Mouse (Mus musculus) G1E (cell line): ENCODE data around the gene Olfr26. TPM values are rescaled to one million over a fixed set of nuclear protein-coding genes. Genes with fewer than 3 reads are reported as not detected.

ENCODE experiments used
- ATAC-seq: 2 replicates; pipeline ENCODE4 v1.8.0; 2016; ENCODE audit warnings: mild to moderate bottlenecking; ENCODE audit not compliant: insufficient number of reproducible peaks, poor library complexity, low FRiP score, severe bottlenecking; ENCODE audit errors: extremely low read depth
- DNase-seq: peaks from one replicate; pipeline ENCODE4 v3.0.0; 2012; ENCODE audit warnings: low spot score
- H3K27me3 ChIP-seq: 2 replicates; pipeline ENCODE4 v1.6.1; 2012; ENCODE audit warnings: mild to moderate bottlenecking, low read length, inconsistent platforms; ENCODE audit not compliant: insufficient read depth
- H3K36me3 ChIP-seq: replicated peaks from 2 replicates; pipeline ENCODE3; 2012; ENCODE audit warnings: mild to moderate bottlenecking, inconsistent platforms
- H3K4me1 ChIP-seq: 2 replicates; pipeline ENCODE4 v1.6.1; 2012; ENCODE audit warnings: low read depth, low read length, inconsistent platforms, mixed read lengths; ENCODE audit not compliant: insufficient read depth
- H3K4me3 ChIP-seq: 2 replicates; pipeline ENCODE4 v1.5.1; 2012; ENCODE audit warnings: low read depth, mild to moderate bottlenecking, inconsistent platforms, low read length, moderate library complexity, mixed read lengths
- H3K9me3 ChIP-seq: replicated peaks from 2 replicates; pipeline ENCODE4 v1.6.1; 2012; ENCODE audit warnings: inconsistent platforms
- CTCF ChIP-seq: IDR thresholded peaks from 2 replicates; pipeline ENCODE4 v1.5.1; 2012; ENCODE audit warnings: low read depth, low read length, inconsistent platforms, mixed read lengths
- GATA1 ChIP-seq: IDR thresholded peaks from 2 replicates; pipeline ENCODE4 v1.6.1; 2012; ENCODE audit warnings: borderline replicate concordance, low read length, inconsistent platforms, mixed read lengths
- GATA2 ChIP-seq: IDR thresholded peaks from 2 replicates; pipeline ENCODE4 v1.6.1; 2012; ENCODE audit warnings: low read depth, low read length, inconsistent platforms, borderline replicate concordance
- POLR2AphosphoS5 ChIP-seq: IDR thresholded peaks from 2 replicates; pipeline ENCODE4 v1.6.1; 2012; ENCODE audit warnings: low read depth, low read length, inconsistent platforms; ENCODE audit not compliant: insufficient replicate concordance
- TAL1 ChIP-seq: conservative IDR thresholded peaks from 2 replicates; pipeline ENCODE4 v1.6.1; 2012; ENCODE audit warnings: low read depth, low read length, inconsistent platforms, mixed read lengths
- polyA plus RNA-seq: library from polyadenylated mRNA; stranded (reverse); fragments of >175 nt; gene quantifications from 2 replicates; pipeline ENCODE4 v1.2.3, GENCODE M21; 2012
- total RNA-seq, 2 experiments: library from RNA; stranded (forward) in 1 of 2; stranded (reverse) in 1 of 2; fragments of 200-1000 nt in 1 of 2; fragments of >200 nt in 1 of 2; fragmentation: Nextera tagmentation in 1 of 2; gene quantifications; 2 replicates each; pipeline ENCODE4 v1.2.3; 2014 to 2017

Gene Olfr26
- total and polyA plus RNA-seq, 3 experiments = 0.11 TPM; not detected in 2

- DNase-seq = no peak
- H3K9me3 ChIP-seq = peaks cover 11% of the 10 kb centered on the region
These were observed 22.0 kb downstream of the Olfr26 start, which contains the start of gene Olfr926 for GRCm38 (mm10) chr9:38876826-38877225. Gene Olfr926, plus strand, starts transcription at chr9:38877126.

More at GRCm38 (mm10) chr9:38876826-38877225, 22.0 kb downstream of the Olfr26 start, which contains the start of gene Olfr926:
- no peak for ATAC-seq
- H3K27me3 ChIP-seq = no peaks in the 10 kb centered on the region
- H3K36me3 ChIP-seq = no peaks in the 10 kb centered on the region
- TF ChIP-seq GATA1 (no peak), GATA2 (no peak), POLR2AphosphoS5 (no peak), TAL1 (no peak), CTCF (no peak)
- no peak within 1 kb of the TSS for H3K4me3 ChIP-seq
- no peaks in the 10 kb centered on the region for H3K4me1 ChIP-seq

Other genes with a start within 250 kb of the Olfr26 start
- gene Olfr914, start 250.0 kb upstream of the Olfr26 start, total RNA-seq (2014; fragmentation: Nextera tagmentation) = not detected in 2 replicates
- gene Olfr914, start 250.0 kb upstream of the Olfr26 start, total RNA-seq (2017) = 0.05 and 0.76 TPM in 2 replicates
- gene Olfr914, start 250.0 kb upstream of the Olfr26 start, polyA plus RNA-seq = not detected in 2 replicates
- not detected in 2 replicates for gene Olfr916, start 195.2 kb upstream of the Olfr26 start, total RNA-seq (2014; fragmentation: Nextera tagmentation)
- gene Olfr916, start 195.2 kb upstream of the Olfr26 start, total RNA-seq (2017) = 0.16 TPM in 1 of 2 replicates, not detected in the other
- gene Olfr916, start 195.2 kb upstream of the Olfr26 start, polyA plus RNA-seq = not detected in 2 replicates
- not detected in 2 replicates for gene Olfr917, start 189.2 kb upstream of the Olfr26 start, total RNA-seq (2014; fragmentation: Nextera tagmentation)
- 0.41 TPM in 1 of 2 replicates, not detected in the other for gene Olfr917, start 189.2 kb upstream of the Olfr26 start, total RNA-seq (2017)
- gene Olfr917, start 189.2 kb upstream of the Olfr26 start, polyA plus RNA-seq = not detected in 2 replicates
- gene Olfr918, start 180.5 kb upstream of the Olfr26 start, total RNA-seq (2014; fragmentation: Nextera tagmentation) = not detected in 2 replicates
- 0.11 and 0.17 TPM in 2 replicates for gene Olfr918, start 180.5 kb upstream of the Olfr26 start, total RNA-seq (2017)
- not detected in 2 replicates for gene Olfr918, start 180.5 kb upstream of the Olfr26 start, polyA plus RNA-seq
- gene Olfr919, start 151.4 kb upstream of the Olfr26 start, total RNA-seq (2014; fragmentation: Nextera tagmentation) = not detected in 2 replicates
- gene Olfr919, start 151.4 kb upstream of the Olfr26 start, total RNA-seq (2017) = not detected in 2 replicates
- gene Olfr919, start 151.4 kb upstream of the Olfr26 start, polyA plus RNA-seq = not detected in 2 replicates
- gene Vwa5a, start 136.8 kb upstream of the Olfr26 start, total RNA-seq (2014; fragmentation: Nextera tagmentation) = 26.8 and 31.5 TPM in 2 replicates
- gene Vwa5a, start 136.8 kb upstream of the Olfr26 start, total RNA-seq (2017) = 62.4 and 66.0 TPM in 2 replicates
- 0.41 and 0.47 TPM in 2 replicates for gene Vwa5a, start 136.8 kb upstream of the Olfr26 start, polyA plus RNA-seq
- 0.15 TPM in 1 of 2 replicates, not detected in the other for gene Olfr920, start 102.8 kb upstream of the Olfr26 start, total RNA-seq (2014; fragmentation: Nextera tagmentation)
- 0.11 and 0.12 TPM in 2 replicates for gene Olfr920, start 102.8 kb upstream of the Olfr26 start, total RNA-seq (2017)
- gene Olfr920, start 102.8 kb upstream of the Olfr26 start, polyA plus RNA-seq = not detected in 2 replicates
- gene Olfr921, start 82.0 kb upstream of the Olfr26 start, total RNA-seq (2014; fragmentation: Nextera tagmentation) = not detected in 2 replicates
- 0.06 and 0.27 TPM in 2 replicates for gene Olfr921, start 82.0 kb upstream of the Olfr26 start, total RNA-seq (2017)
- gene Olfr921, start 82.0 kb upstream of the Olfr26 start, polyA plus RNA-seq = not detected in 2 replicates
- not detected in 2 replicates for gene Olfr922, start 40.4 kb upstream of the Olfr26 start, total RNA-seq (2014; fragmentation: Nextera tagmentation)
- gene Olfr922, start 40.4 kb upstream of the Olfr26 start, total RNA-seq (2017) = 0.22 TPM in 1 of 2 replicates, not detected in the other
- gene Olfr922, start 40.4 kb upstream of the Olfr26 start, polyA plus RNA-seq = not detected in 2 replicates
- not detected in 2 replicates for gene Olfr923, start 28.5 kb upstream of the Olfr26 start, total RNA-seq (2014; fragmentation: Nextera tagmentation)
- gene Olfr923, start 28.5 kb upstream of the Olfr26 start, total RNA-seq (2017) = not detected in 2 replicates
- not detected in 2 replicates for gene Olfr923, start 28.5 kb upstream of the Olfr26 start, polyA plus RNA-seq
- gene Olfr924, start 10.6 kb upstream of the Olfr26 start, total RNA-seq (2014; fragmentation: Nextera tagmentation) = not detected in 2 replicates
- 0.06 and 0.11 TPM in 2 replicates for gene Olfr924, start 10.6 kb upstream of the Olfr26 start, total RNA-seq (2017)
- gene Olfr924, start 10.6 kb upstream of the Olfr26 start, polyA plus RNA-seq = not detected in 2 replicates
- not detected in 2 replicates for gene Olfr926, start 22.1 kb downstream of the Olfr26 start, total RNA-seq (2014; fragmentation: Nextera tagmentation)
- 0.33 TPM in 1 of 2 replicates, not detected in the other for gene Olfr926, start 22.1 kb downstream of the Olfr26 start, total RNA-seq (2017)
- gene Olfr926, start 22.1 kb downstream of the Olfr26 start, polyA plus RNA-seq = not detected in 2 replicates
- gene Olfr930, start 74.7 kb downstream of the Olfr26 start, total RNA-seq (2014; fragmentation: Nextera tagmentation) = not detected in 2 replicates
- not detected in 2 replicates for gene Olfr930, start 74.7 kb downstream of the Olfr26 start, total RNA-seq (2017)
- gene Olfr930, start 74.7 kb downstream of the Olfr26 start, polyA plus RNA-seq = not detected in 2 replicates
- gene Olfr933, start 117.3 kb downstream of the Olfr26 start, total RNA-seq (2014; fragmentation: Nextera tagmentation) = not detected in 2 replicates
- gene Olfr933, start 117.3 kb downstream of the Olfr26 start, total RNA-seq (2017) = 0.22 TPM in 1 of 2 replicates, not detected in the other
- not detected in 2 replicates for gene Olfr933, start 117.3 kb downstream of the Olfr26 start, polyA plus RNA-seq
- not detected in 2 replicates for gene Olfr934, start 133.3 kb downstream of the Olfr26 start, total RNA-seq (2014; fragmentation: Nextera tagmentation)
- gene Olfr934, start 133.3 kb downstream of the Olfr26 start, total RNA-seq (2017) = 0.16 TPM in 1 of 2 replicates, not detected in the other
- not detected in 2 replicates for gene Olfr934, start 133.3 kb downstream of the Olfr26 start, polyA plus RNA-seq
- not detected in 2 replicates for gene Olfr935, start 144.6 kb downstream of the Olfr26 start, total RNA-seq (2014; fragmentation: Nextera tagmentation)
- gene Olfr935, start 144.6 kb downstream of the Olfr26 start, total RNA-seq (2017) = 0.11 TPM in 1 of 2 replicates, not detected in the other
- gene Olfr935, start 144.6 kb downstream of the Olfr26 start, polyA plus RNA-seq = not detected in 2 replicates
- not detected in 2 replicates for gene Olfr146, start 168.3 kb downstream of the Olfr26 start, total RNA-seq (2014; fragmentation: Nextera tagmentation)
- 0.16 TPM in 1 of 2 replicates, not detected in the other for gene Olfr146, start 168.3 kb downstream of the Olfr26 start, total RNA-seq (2017)
- gene Olfr146, start 168.3 kb downstream of the Olfr26 start, polyA plus RNA-seq = not detected in 2 replicates
- gene Olfr937, start 209.9 kb downstream of the Olfr26 start, total RNA-seq (2014; fragmentation: Nextera tagmentation) = not detected in 2 replicates
- 1.1 TPM in 1 of 2 replicates, not detected in the other for gene Olfr937, start 209.9 kb downstream of the Olfr26 start, total RNA-seq (2017)
- not detected in 2 replicates for gene Olfr937, start 209.9 kb downstream of the Olfr26 start, polyA plus RNA-seq
- not detected in 2 replicates for gene Olfr938, start 223.8 kb downstream of the Olfr26 start, total RNA-seq (2014; fragmentation: Nextera tagmentation)
- gene Olfr938, start 223.8 kb downstream of the Olfr26 start, total RNA-seq (2017) = not detected in 2 replicates
- gene Olfr938, start 223.8 kb downstream of the Olfr26 start, polyA plus RNA-seq = not detected in 2 replicates